Mouse (Mus musculus) MEL (cell line): ENCODE results near the gene B4galt1. TPM values are rescaled to one million over a fixed set of nuclear protein-coding genes. Genes with fewer than 3 reads are reported as not detected.
A peak's percentile ranks its signal among the peaks of the same experiment; 100 is the strongest.

Source experiments
- DNase-seq: peaks from one replicate; pipeline ENCODE4 v3.0.0; 2011; ENCODE audit warnings: low read depth, low spot score
- H3K27ac ChIP-seq: 2 replicates; pipeline ENCODE4 v1.5.1; 2012; ENCODE audit warnings: low read depth, mild to moderate bottlenecking, control low read depth, low read length, moderate library complexity; ENCODE audit not compliant: control insufficient read depth
- H3K27me3 ChIP-seq, 2 experiments: fragments of 150-350 bp in 1 of 2; sonication (generic) in 1 of 2; 2 replicates each; pipeline ENCODE4 v1.6.1; 2012; ENCODE audit warnings: low read length in 2 of 2, mild to moderate bottlenecking in 2 of 2, improper control_type of control experiment in 1 of 2, moderate library complexity in 1 of 2; ENCODE audit not compliant: insufficient read depth in 2 of 2, control insufficient read depth in 1 of 2
- H3K36me3 ChIP-seq, 2 experiments: 2 replicates each; pipeline ENCODE4 v1.6.1; 2012 to 2014; ENCODE audit warnings: low read length in 2 of 2, improper control_type of control experiment in 1 of 2, inconsistent platforms in 1 of 2, mild to moderate bottlenecking in 1 of 2; ENCODE audit not compliant: insufficient read depth in 2 of 2, control insufficient read depth in 1 of 2
- H3K4me1 ChIP-seq, 2 experiments: fragments of 150-350 bp in 1 of 2; sonication (generic) in 1 of 2; 2 replicates each; pipeline ENCODE4 v1.6.1; 2012; ENCODE audit warnings: low read length in 2 of 2, improper control_type of control experiment in 1 of 2, mild to moderate bottlenecking in 1 of 2; ENCODE audit not compliant: insufficient read depth in 2 of 2, control insufficient read depth in 1 of 2
- H3K4me3 ChIP-seq, 2 experiments: fragments of 150-350 bp in 1 of 2; sonication (generic) in 1 of 2; 2 replicates each; pipeline ENCODE4 v1.5.1; 2012; ENCODE audit warnings: low read depth in 2 of 2, low read length in 2 of 2, mild to moderate bottlenecking in 2 of 2, moderate library complexity in 2 of 2, control low read depth in 1 of 2, improper control_type of control experiment in 1 of 2; ENCODE audit not compliant: control insufficient read depth in 1 of 2, insufficient read depth in 1 of 2
- H3K79me2 ChIP-seq: 2 replicates; pipeline ENCODE4 v1.6.1; 2012; ENCODE audit warnings: mild to moderate bottlenecking, low read length, moderate library complexity; ENCODE audit not compliant: control insufficient read depth, poor library complexity, insufficient read depth
- H3K9ac ChIP-seq: 2 replicates; pipeline ENCODE4 v1.6.1; 2012; ENCODE audit warnings: low read depth, mild to moderate bottlenecking, control low read depth, low read length, moderate library complexity; ENCODE audit not compliant: control insufficient read depth, poor library complexity, severe bottlenecking
- H3K9me3 ChIP-seq: fragments of 150-350 bp; sonication (generic); replicated peaks from 2 replicates; pipeline ENCODE4 v1.6.1; 2012; ENCODE audit warnings: mild to moderate bottlenecking, low read length, improper control_type of control experiment, moderate library complexity; ENCODE audit not compliant: insufficient read depth
- BHLHE40 ChIP-seq: IDR thresholded peaks from 2 replicates; pipeline ENCODE4 v1.6.1; 2012; ENCODE audit warnings: low read depth, mild to moderate bottlenecking, inconsistent platforms, low read length, improper control_type of control experiment, borderline replicate concordance
- CHD1 ChIP-seq: IDR thresholded peaks from 2 replicates; pipeline ENCODE4 v1.6.1; 2012; ENCODE audit warnings: low read depth, mild to moderate bottlenecking, inconsistent platforms, low read length, improper control_type of control experiment
- CHD2 ChIP-seq: IDR thresholded peaks from 2 replicates; pipeline ENCODE4 v1.6.1; 2011; ENCODE audit warnings: low read length, improper control_type of control experiment
- CTCF ChIP-seq, 3 experiments: IDR thresholded peaks in 2 of 3; conservative IDR thresholded peaks in 1 of 3; 2 replicates each; pipeline ENCODE4 v1.5.1; 2011 to 2012; ENCODE audit warnings: low read length in 3 of 3, low read depth in 2 of 3, mild to moderate bottlenecking in 2 of 3, improper control_type of control experiment in 1 of 3, inconsistent platforms in 1 of 3, mixed read lengths in 1 of 3, moderate library complexity in 1 of 3; ENCODE audit not compliant: control insufficient read depth in 1 of 3, insufficient read depth in 1 of 3, poor library complexity in 1 of 3, severe bottlenecking in 1 of 3
- E2F4 ChIP-seq: IDR thresholded peaks from 2 replicates; pipeline ENCODE4 v1.6.1; 2011; ENCODE audit warnings: low read depth, low read length, improper control_type of control experiment, borderline replicate concordance
- EP300 ChIP-seq, 2 experiments: IDR thresholded peaks; 2 replicates each; pipeline ENCODE4 v1.6.1; 2011; ENCODE audit warnings: improper control_type of control experiment in 2 of 2, low read length in 2 of 2, low read depth in 1 of 2, mild to moderate bottlenecking in 1 of 2
- ETS1 ChIP-seq: IDR thresholded peaks from 2 replicates; pipeline ENCODE4 v1.6.1; 2012; ENCODE audit warnings: low read depth, mild to moderate bottlenecking, inconsistent platforms, low read length, improper control_type of control experiment, moderate library complexity
- GABPA ChIP-seq: IDR thresholded peaks from 2 replicates; pipeline ENCODE4 v1.6.1; 2012; ENCODE audit warnings: low read depth, mild to moderate bottlenecking, inconsistent platforms, low read length, improper control_type of control experiment, moderate library complexity
- GATA1 ChIP-seq: IDR thresholded peaks from 2 replicates; pipeline ENCODE4 v1.6.1; 2011; ENCODE audit warnings: low read depth, low read length, improper control_type of control experiment
- HCFC1 ChIP-seq: IDR thresholded peaks from 2 replicates; pipeline ENCODE4 v1.6.1; 2012; ENCODE audit warnings: low read depth, mild to moderate bottlenecking, inconsistent platforms, low read length, improper control_type of control experiment, moderate library complexity
- JUND ChIP-seq: IDR thresholded peaks from 2 replicates; pipeline ENCODE4 v1.6.1; 2011; ENCODE audit warnings: low read depth, mild to moderate bottlenecking, improper control_type of control experiment, low read length
- KAT2A ChIP-seq: conservative IDR thresholded peaks from 2 replicates; pipeline ENCODE4 v1.6.1; 2012; ENCODE audit warnings: low read depth, low read length, improper control_type of control experiment, inconsistent platforms
- MAX ChIP-seq: IDR thresholded peaks from 2 replicates; pipeline ENCODE4 v1.6.1; 2011; ENCODE audit warnings: low read length, improper control_type of control experiment
- MAZ ChIP-seq: IDR thresholded peaks from 2 replicates; pipeline ENCODE4 v1.6.1; 2012; ENCODE audit warnings: low read depth, mild to moderate bottlenecking, inconsistent platforms, low read length, improper control_type of control experiment
- MEF2A ChIP-seq: IDR thresholded peaks from 2 replicates; pipeline ENCODE4 v1.6.1; 2014; ENCODE audit warnings: low read depth, mild to moderate bottlenecking, inconsistent platforms, low read length, improper control_type of control experiment; ENCODE audit not compliant: poor library complexity, insufficient replicate concordance, severe bottlenecking; ENCODE audit errors: extremely low read depth
- MXI1 ChIP-seq: IDR thresholded peaks from 2 replicates; pipeline ENCODE4 v1.6.1; 2011; ENCODE audit warnings: mild to moderate bottlenecking, low read depth, low read length, improper control_type of control experiment
- MYB ChIP-seq: IDR thresholded peaks from 2 replicates; pipeline ENCODE4 v1.6.1; 2011; ENCODE audit warnings: mild to moderate bottlenecking, low read depth, low read length, improper control_type of control experiment
- MYC ChIP-seq: IDR thresholded peaks from 2 replicates; pipeline ENCODE4 v1.6.1; 2011; ENCODE audit warnings: low read depth, mild to moderate bottlenecking, low read length, improper control_type of control experiment, moderate library complexity
- NRF1 ChIP-seq: IDR thresholded peaks from 2 replicates; pipeline ENCODE4 v1.6.1; 2014; ENCODE audit warnings: low read depth, mild to moderate bottlenecking, inconsistent platforms, low read length, improper control_type of control experiment, moderate library complexity; ENCODE audit not compliant: poor library complexity, insufficient read depth, severe bottlenecking
- POLR2AphosphoS2 ChIP-seq: IDR thresholded peaks from 2 replicates; pipeline ENCODE4 v1.6.1; 2011; ENCODE audit warnings: low read length, improper control_type of control experiment
- POLR2AphosphoS5 ChIP-seq: IDR thresholded peaks from 2 replicates; pipeline ENCODE4 v1.6.1; 2012; ENCODE audit warnings: low read depth, borderline replicate concordance, mild to moderate bottlenecking, inconsistent platforms, low read length, moderate library complexity, mixed read lengths
- RCOR1 ChIP-seq: IDR thresholded peaks from 2 replicates; pipeline ENCODE4 v1.6.1; 2012; ENCODE audit warnings: low read depth, mild to moderate bottlenecking, inconsistent platforms, low read length, improper control_type of control experiment
- SIN3A ChIP-seq: IDR thresholded peaks from 2 replicates; pipeline ENCODE4 v1.6.1; 2012; ENCODE audit warnings: low read length, improper control_type of control experiment, inconsistent platforms
- SMC3 ChIP-seq: IDR thresholded peaks from 2 replicates; pipeline ENCODE4 v1.6.1; 2011; ENCODE audit warnings: low read depth, low read length, improper control_type of control experiment
- TAL1 ChIP-seq: IDR thresholded peaks from 2 replicates; pipeline ENCODE4 v1.6.1; 2012; ENCODE audit warnings: mild to moderate bottlenecking, inconsistent platforms, low read length, moderate library complexity, mixed read lengths
- TBP ChIP-seq: IDR thresholded peaks from 2 replicates; pipeline ENCODE4 v1.8.0; 2011; ENCODE audit warnings: low read depth, low read length, improper control_type of control experiment
- TCF12 ChIP-seq: IDR thresholded peaks from 2 replicates; pipeline ENCODE4 v1.6.1; 2014; ENCODE audit warnings: low read depth, mild to moderate bottlenecking, inconsistent platforms, low read length, improper control_type of control experiment, moderate library complexity
- UBTF ChIP-seq: IDR thresholded peaks from 2 replicates; pipeline ENCODE4 v1.6.1; 2012; ENCODE audit warnings: low read depth, mild to moderate bottlenecking, inconsistent platforms, low read length, improper control_type of control experiment, moderate library complexity, borderline replicate concordance; ENCODE audit not compliant: insufficient read depth
- USF2 ChIP-seq, 2 experiments: IDR thresholded peaks; 2 replicates each; pipeline ENCODE4 v1.6.1; 2011 to 2012; ENCODE audit warnings: improper control_type of control experiment in 2 of 2, low read length in 2 of 2, borderline replicate concordance in 1 of 2, inconsistent platforms in 1 of 2, low read depth in 1 of 2, mild to moderate bottlenecking in 1 of 2; ENCODE audit not compliant: insufficient read depth in 1 of 2
- ZC3H11A ChIP-seq: IDR thresholded peaks from 2 replicates; pipeline ENCODE4 v1.6.1; 2012; ENCODE audit warnings: low read depth, mild to moderate bottlenecking, inconsistent platforms, low read length, improper control_type of control experiment
- ZMIZ1 ChIP-seq: IDR thresholded peaks from 2 replicates; pipeline ENCODE4 v1.6.1; 2012; ENCODE audit warnings: low read depth, mild to moderate bottlenecking, inconsistent platforms, low read length, improper control_type of control experiment, moderate library complexity
- ZNF384 ChIP-seq: IDR thresholded peaks from 2 replicates; pipeline ENCODE4 v1.6.1; 2012; ENCODE audit warnings: low read depth, mild to moderate bottlenecking, inconsistent platforms, low read length, improper control_type of control experiment
- polyA plus RNA-seq, 2 experiments: library from polyadenylated mRNA; stranded (reverse) in 1 of 2; unstranded in 1 of 2; fragments of >175 nt in 1 of 2; fragments of >200 nt in 1 of 2; gene quantifications; 2 replicates each; pipeline versions ENCODE4 v1.2.1 to v1.2.4; 2012; ENCODE audit warnings: low replicate concordance in 2 of 2, low read depth in 1 of 2; ENCODE audit not compliant: insufficient read length in 2 of 2, insufficient read depth in 1 of 2, missing spikeins in 1 of 2
- total RNA-seq: library from RNA; depleted of rRNA; stranded (reverse); fragments of 300-350 nt; gene quantifications from 2 replicates; pipeline ENCODE4 v1.2.3, GENCODE M21; 2012

The B4galt1 gene
- total and polyA plus RNA-seq, 3 experiments = 10.8 to 22.5 TPM; not detected in 1

GRCm38 (mm10) chr4:40781797-40782495, 71.9 kb downstream of the B4galt1 start (continued):
- TF ChIP-seq RCOR1 (peak; percentile 73), MYB (no peak), JUND (peak; percentile 63; the same call in 1 of the 2 replicates), UBTF (no peak), CTCF (IDR thresholded peaks at IDR 0.05 in 2 of 3, conservative IDR thresholded peaks at IDR 0.05 in 1 of 3; ENCODE audit: control insufficient read depth in 1 of 3, insufficient read depth in 1 of 3, low read depth in 2 of 3, low read length in 3 of 3, poor library complexity in 1 of 3, severe bottlenecking in 1 of 3) (no peak), ETS1 (peak; percentile 80), NRF1 (no peak), HCFC1 (no peak), POLR2AphosphoS2 (no peak)

- Histone ChIP-seq H3K79me2 (no peaks in the 10 kb centered on the region), H3K9ac (peak overlapping the region; percentile 58), H3K4me1 (peaks cover 8 to 56% of the 10 kb centered on the region in 2 experiments), H3K4me3 (peak overlapping the region; percentile 41 to 47), H3K27me3 (no peaks in the 10 kb centered on the region), H3K9me3 (no peaks in the 10 kb centered on the region), H3K36me3 (peaks cover 0 to 53% of the 10 kb centered on the region in 2 experiments; a peak in 2 of 4 replicates), H3K27ac (peak overlapping the region; percentile 94)
- peak; percentile 93 for DNase-seq
- TF ChIP-seq UBTF (no peak), JUND (no peak), ZC3H11A (no peak), EP300 (IDR thresholded peaks at IDR 0.05; ENCODE audit: low read depth in 1 of 2, low read length in 2 of 2) (peak; percentile 90 to 95), RCOR1 (peak; percentile 96), MAZ (peak; percentile 81; the same call in 1 of the 2 replicates), CHD1 (no peak), KAT2A (peak; percentile 40), SIN3A (peak; percentile 91), MEF2A (no peak), SMC3 (peak; percentile 22), GABPA (no peak), E2F4 (no peak), ETS1 (peak; percentile 86), TAL1 (peak; percentile 39), MAX (peak; percentile 77), GATA1 (peak; percentile 71), USF2 (IDR thresholded peaks at IDR 0.05; ENCODE audit: borderline replicate concordance in 1 of 2, insufficient read depth in 1 of 2, low read depth in 1 of 2, low read length in 2 of 2) (no peak), BHLHE40 (peak; percentile 66; the same call in 1 of the 2 replicates), TCF12 (peak; percentile 64; the same call in 1 of the 2 replicates), ZNF384 (peak; percentile 79), ZMIZ1 (peak; percentile 48; the same call in 1 of the 2 replicates), TBP (peak; percentile 47), POLR2AphosphoS5 (no peak), CHD2 (peak; percentile 86), POLR2AphosphoS2 (no peak), MXI1 (peak; percentile 54; the same call in 1 of the 2 replicates), HCFC1 (peak; percentile 60; the same call in 1 of the 2 replicates), MYC (peak; percentile 70)
These were observed 72.7 kb downstream of the B4galt1 start for GRCm38 (mm10) chr4:40781143-40781542.
